Mouse (Mus musculus) CH12.LX (cell line): ENCODE data around the gene Eml3.

Source experiments
- CTCF ChIP-seq, 2 experiments: IDR thresholded peaks in 1 of 2; conservative IDR thresholded peaks in 1 of 2; 2 replicates each; pipeline ENCODE4 v1.5.1; 2011 to 2012; ENCODE audit warnings: low read depth in 2 of 2, low read length in 2 of 2, improper control_type of control experiment in 1 of 2, inconsistent platforms in 1 of 2, mild to moderate bottlenecking in 1 of 2, moderate library complexity in 1 of 2
- ELF1 ChIP-seq: IDR thresholded peaks from 2 replicates; pipeline ENCODE4 v1.6.1; 2014; ENCODE audit warnings: low read depth, mild to moderate bottlenecking, inconsistent platforms, low read length, improper control_type of control experiment
- EP300 ChIP-seq: IDR thresholded peaks from 2 replicates; pipeline ENCODE4 v1.6.1; 2011; ENCODE audit warnings: low read length, improper control_type of control experiment
- JUND ChIP-seq: conservative IDR thresholded peaks from 2 replicates; pipeline ENCODE4 v1.6.1; 2011; ENCODE audit warnings: low read depth, low read length, improper control_type of control experiment
- MAZ ChIP-seq: IDR thresholded peaks from 2 replicates; pipeline ENCODE4 v1.6.1; 2012; ENCODE audit warnings: low read depth, mild to moderate bottlenecking, inconsistent platforms, low read length, improper control_type of control experiment, moderate library complexity
- POLR2A ChIP-seq: IDR thresholded peaks from 2 replicates; pipeline ENCODE4 v1.6.1; 2011; ENCODE audit warnings: low read depth, mild to moderate bottlenecking, improper control_type of control experiment, low read length
- TBP ChIP-seq: conservative IDR thresholded peaks from 2 replicates; pipeline ENCODE4 v1.6.1; 2011; ENCODE audit warnings: low read depth, low read length, improper control_type of control experiment
- USF1 ChIP-seq: IDR thresholded peaks from 2 replicates; pipeline ENCODE4 v1.6.1; 2014; ENCODE audit warnings: low read depth, mild to moderate bottlenecking, inconsistent platforms, low read length, improper control_type of control experiment
- USF2 ChIP-seq: conservative IDR thresholded peaks from 2 replicates; pipeline ENCODE4 v1.6.1; 2011; ENCODE audit warnings: low read depth, low read length, improper control_type of control experiment

GRCm38 (mm10) chr19:8989567-8990431 lies 60.4 kb downstream of the Eml3 start:
- TF ChIP-seq CTCF (conservative IDR thresholded peaks at IDR 0.05 in 1 of 2, IDR thresholded peaks at IDR 0.05 in 1 of 2; ENCODE audit: low read depth in 2 of 2, low read length in 2 of 2): peak in 1 of 2 experiments; percentile 31; a peak in 1 of 4 replicates
- TF ChIP-seq USF2: no peak
- peak; percentile 42; the same call in 1 of the 2 replicates for TF ChIP-seq MAZ
- TF ChIP-seq TBP: no peak
- no peak for TF ChIP-seq POLR2A
- no peak for TF ChIP-seq EP300
- TF ChIP-seq USF1: no peak
- no peak for TF ChIP-seq JUND
- TF ChIP-seq ELF1: no peak
